Mouse (Mus musculus) heart, postnatal 0 days (tissue): ENCODE results near the gene Lpin3. TPM values are rescaled to one million over a fixed set of nuclear protein-coding genes. Genes with fewer than 3 reads are reported as not detected.

Source experiments
- ATAC-seq: fragments of 200-750 bp; cut with Nextera tagmentation; 2 replicates; pipeline ENCODE4 v1.8.0; 2017; ENCODE audit warnings: low read depth, moderate number of reproducible peaks, moderate library complexity; ENCODE audit not compliant: insufficient read depth
- DNase-seq: peaks from one replicate; pipeline ENCODE4 v3.0.0-alpha.2; 2016; ENCODE audit warnings: low spot score
- H3K27ac ChIP-seq: fragments of 300-500 bp; sonication (generic); 2 replicates; pipeline ENCODE4 v1.5.1; 2014; ENCODE audit warnings: low read depth, mild to moderate bottlenecking
- H3K27me3 ChIP-seq: fragments of 300-500 bp; sonication (generic); 2 replicates; pipeline ENCODE4 v1.6.1; 2014; ENCODE audit warnings: low read length, mixed read lengths; ENCODE audit not compliant: control insufficient read depth, insufficient read depth
- H3K36me3 ChIP-seq: fragments of 300-500 bp; sonication (generic); replicated peaks from 2 replicates; pipeline ENCODE4 v1.6.1; 2014; ENCODE audit warnings: low read length, mixed read lengths; ENCODE audit not compliant: control insufficient read depth, insufficient read depth
- H3K4me1 ChIP-seq: fragments of 300-500 bp; sonication (generic); 2 replicates; pipeline ENCODE4 v1.6.1; 2014; ENCODE audit warnings: antibody characterized with exemption; ENCODE audit not compliant: control insufficient read depth, insufficient read depth
- H3K4me2 ChIP-seq: fragments of 300-500 bp; sonication (generic); 2 replicates; pipeline ENCODE4 v1.6.1; 2014; ENCODE audit warnings: low read depth, mild to moderate bottlenecking, low read length, moderate library complexity
- H3K4me3 ChIP-seq: fragments of 300-500 bp; sonication (generic); 2 replicates; pipeline ENCODE4 v1.5.1; 2014; ENCODE audit warnings: low read depth, low read length
- H3K9ac ChIP-seq: fragments of 300-500 bp; sonication (generic); replicated peaks from 2 replicates; pipeline ENCODE4 v1.6.1; 2014; ENCODE audit warnings: low read depth, low read length, mixed read lengths
- H3K9me3 ChIP-seq: fragments of 300-500 bp; sonication (generic); replicated peaks from 2 replicates; pipeline ENCODE4 v1.6.1; 2016; ENCODE audit warnings: low read length; ENCODE audit not compliant: control insufficient read depth
- CTCF ChIP-seq: IDR thresholded peaks from 2 replicates; pipeline ENCODE4 v1.5.1; 2016; ENCODE audit warnings: antibody characterized with exemption, control low read depth, low read depth
- EP300 ChIP-seq: IDR thresholded peaks from 2 replicates; pipeline ENCODE4 v1.6.1; 2016; ENCODE audit warnings: antibody characterized with exemption, low read depth
- WGBS: fragments of 180-500 bp; shearing (Covaris S2); extraction: QIAGEN DNeasy Blood & Tissue Kit; methylation state at CpG from one replicate; pipeline ENCODE4 v1.1.7; 2014; 5-methylcytosine and 5-hydroxymethylcytosine counted together
- polyA plus RNA-seq: library from polyadenylated mRNA; unstranded; fragments of >200 nt; fragmentation: Nextera tagmentation; extraction: Ambion mirVana; gene quantifications from 2 replicates; pipeline ENCODE4 v1.2.1, GENCODE M21; 2015
- total RNA-seq: library from RNA; depleted of rRNA; stranded (reverse); fragments of >200 nt; gene quantifications from 2 replicates; pipeline ENCODE4 v1.2.3, GENCODE M21; 2014; ENCODE audit warnings: low replicate concordance; rRNA removed

Gene Lpin3
- total and polyA plus RNA-seq, 2 experiments from 2014 or later, result 1.5 to 5.1 TPM

DNA sequence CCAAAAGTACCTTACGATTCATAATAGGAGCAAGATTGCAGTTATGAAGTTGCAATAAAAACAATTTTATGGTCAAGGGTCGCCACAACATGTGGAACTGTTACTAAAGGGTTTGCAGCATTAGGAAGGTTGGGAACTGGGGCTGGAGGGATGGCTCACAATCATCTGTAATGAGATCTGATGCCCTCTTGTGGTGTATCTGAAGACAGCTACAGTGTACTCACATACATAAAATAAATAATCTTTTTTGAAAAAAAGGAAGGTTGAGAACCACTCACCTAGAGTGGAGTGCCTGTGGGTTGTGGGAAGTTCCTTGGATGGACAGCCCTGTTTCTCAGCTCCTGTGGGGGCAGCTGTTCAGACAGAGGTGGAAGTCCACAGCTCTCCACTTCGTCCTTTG lies 62.0 kb downstream of the Lpin3 start:
- TF ChIP-seq EP300 (no peak), CTCF (peak; percentile 46)
- 81% methylated on average over 3 of the region's 3 CpGs for WGBS
- Histone ChIP-seq H3K4me3 (no peak overlapping the region), H3K9me3 (no peaks in the 10 kb centered on the region), H3K4me2 (no peak overlapping the region), H3K27me3 (no peaks in the 10 kb centered on the region), H3K4me1 (peaks cover 3% of the 10 kb centered on the region; the same call in 1 of the 2 replicates), H3K36me3 (peaks cover 17% of the 10 kb centered on the region), H3K27ac (no peak overlapping the region), H3K9ac (no peak overlapping the region)
- DNase-seq (no peak), ATAC-seq (no peak)

DNA sequence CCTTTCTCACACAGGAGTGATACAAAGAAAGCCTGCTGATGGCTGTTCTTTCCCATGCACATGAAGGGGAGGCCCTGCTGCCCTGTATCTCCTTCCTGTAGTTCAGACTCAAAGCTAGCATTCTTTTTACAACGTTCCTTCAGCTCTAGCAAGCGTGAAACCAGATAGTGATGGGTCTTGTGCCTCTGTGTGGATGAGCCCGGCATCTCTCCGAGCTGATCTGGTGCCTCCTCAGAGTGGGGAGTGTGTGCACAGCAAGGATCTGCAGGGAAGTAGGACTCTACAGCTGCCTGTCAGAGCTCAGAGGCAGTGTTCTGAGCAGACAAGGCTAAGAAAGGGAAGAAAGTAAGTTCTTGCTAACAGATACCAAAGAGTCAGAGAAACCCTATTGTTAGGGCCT lies 71.1 kb downstream of the Lpin3 start:
- Histone ChIP-seq H3K27me3 (no peaks in the 10 kb centered on the region), H3K9me3 (no peaks in the 10 kb centered on the region), H3K4me2 (no peak overlapping the region), H3K36me3 (peaks cover 89% of the 10 kb centered on the region), H3K4me1 (peaks cover 22% of the 10 kb centered on the region), H3K4me3 (no peak overlapping the region), H3K9ac (no peak overlapping the region), H3K27ac (no peak overlapping the region)
- no peak for DNase-seq
- WGBS, result 62% methylated on average over 4 of the region's 4 CpGs
- ATAC-seq, result no peak
- TF ChIP-seq EP300 (no peak), CTCF (no peak)

DNA sequence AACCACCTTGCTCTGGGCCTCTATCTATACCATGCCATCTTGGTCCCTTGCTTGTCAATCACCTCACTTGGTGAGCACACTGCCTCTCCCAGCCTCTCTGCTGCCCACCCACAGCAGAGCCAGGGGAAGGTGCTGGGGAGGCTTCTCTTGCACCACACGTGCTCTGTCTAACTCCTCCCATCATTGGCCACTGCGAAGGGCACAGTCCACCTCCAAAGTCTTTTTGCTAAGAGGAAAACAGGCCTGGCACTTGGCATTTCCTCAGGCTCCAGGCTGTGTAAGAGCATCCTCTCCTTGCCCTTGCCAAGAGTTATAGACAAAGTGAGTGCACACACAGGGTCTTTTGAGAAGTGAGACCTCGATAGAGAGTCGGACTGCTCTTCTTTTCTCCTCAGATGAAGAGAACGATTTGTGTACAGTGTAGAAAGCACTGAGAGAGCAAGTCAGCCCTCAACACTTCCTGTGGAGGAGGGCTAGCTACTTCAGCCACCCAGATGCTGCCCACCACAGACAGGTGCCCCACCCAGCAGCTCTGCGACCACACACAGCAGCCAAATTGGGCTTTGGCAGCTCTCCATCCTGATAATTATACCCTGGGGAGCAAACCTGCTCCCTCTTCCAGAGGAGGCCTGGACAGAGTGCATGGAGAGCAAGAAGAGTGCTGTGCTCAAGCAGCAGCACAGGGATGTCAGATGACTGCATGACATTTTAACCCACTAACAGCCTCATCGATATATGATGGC lies 72.8 kb downstream of the Lpin3 start:
- Histone ChIP-seq H3K27ac (0 out of 2 replicates have a peak overlapping the region, but pooled peaks have one; percentile 23), H3K4me1 (peaks cover 22% of the 10 kb centered on the region), H3K9me3 (no peaks in the 10 kb centered on the region), H3K4me2 (no peak overlapping the region), H3K4me3 (no peak overlapping the region), H3K36me3 (peaks cover 83% of the 10 kb centered on the region), H3K9ac (no peak overlapping the region), H3K27me3 (no peaks in the 10 kb centered on the region)
- TF ChIP-seq CTCF, result no peak
- TF ChIP-seq EP300, result no peak
- ATAC-seq, result 0 out of 2 replicates have a peak, but pooled peaks have one; percentile 27
- 48% methylated on average over 7 of the region's 7 CpGs for WGBS
- DNase-seq, result no peak

DNA sequence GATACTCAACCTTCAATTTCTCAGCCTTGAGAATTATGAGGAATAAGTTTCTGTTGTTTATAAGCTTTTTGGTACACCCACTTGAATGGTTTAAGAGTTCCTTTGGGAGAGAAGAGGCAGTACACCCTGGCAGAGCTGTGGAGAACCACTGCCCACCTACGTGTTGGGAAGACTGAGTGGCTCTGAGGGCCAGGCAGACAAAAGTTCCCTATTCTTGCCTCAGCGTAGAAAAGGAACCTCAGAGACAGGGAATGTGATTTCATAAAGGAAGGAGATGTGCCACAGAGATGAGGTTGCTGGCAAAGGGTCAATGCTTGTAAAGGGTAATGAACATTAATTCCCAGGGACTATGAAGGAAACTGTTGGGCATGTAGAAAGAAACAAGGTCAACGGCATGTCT lies 74.1 kb downstream of the Lpin3 start:
- TF ChIP-seq CTCF (no peak), EP300 (no peak)
- Histone ChIP-seq H3K9ac (no peak overlapping the region), H3K4me3 (no peak overlapping the region), H3K36me3 (peaks cover 80% of the 10 kb centered on the region), H3K27ac (no peak overlapping the region), H3K9me3 (no peaks in the 10 kb centered on the region), H3K27me3 (no peaks in the 10 kb centered on the region), H3K4me2 (no peak overlapping the region), H3K4me1 (peaks cover 22% of the 10 kb centered on the region)
- no peak for DNase-seq
- no peak for ATAC-seq
- WGBS, result 84% methylated on average over 3 of the region's 3 CpGs

DNA sequence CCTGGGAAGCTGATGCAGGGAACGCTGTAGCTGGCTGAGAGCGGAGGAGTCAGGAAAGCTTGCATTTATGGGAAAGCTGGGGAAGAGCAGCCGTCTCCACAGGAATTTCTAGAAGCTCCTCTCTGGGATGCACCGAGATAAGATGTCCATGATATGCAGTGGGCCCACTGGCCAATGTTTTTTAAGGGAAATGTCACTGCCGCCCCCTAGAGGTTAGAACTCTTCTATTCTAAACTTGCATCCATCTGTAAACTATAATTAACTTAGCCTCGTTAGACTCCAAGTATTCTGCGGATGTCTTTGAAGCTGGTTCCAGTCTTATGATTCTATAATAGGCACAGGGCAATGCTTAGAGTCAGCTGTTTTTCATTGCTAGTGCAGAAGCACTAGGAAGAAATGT lies 74.9 kb downstream of the Lpin3 start:
- no peak overlapping the region for H3K4me3 ChIP-seq
- TF ChIP-seq CTCF (peak; percentile 39), EP300 (no peak)
- WGBS, result 50% methylated on average over 7 of the region's 7 CpGs
- H3K4me2 ChIP-seq, result no peak overlapping the region
- H3K27me3 ChIP-seq, result no peaks in the 10 kb centered on the region
- H3K9ac ChIP-seq, result no peak overlapping the region
- peak; percentile 62 for DNase-seq
- H3K4me1 ChIP-seq, result peaks cover 22% of the 10 kb centered on the region
- ATAC-seq, result peak; percentile 49
- no peaks in the 10 kb centered on the region for H3K9me3 ChIP-seq
- peaks cover 80% of the 10 kb centered on the region for H3K36me3 ChIP-seq
- H3K27ac ChIP-seq, result peak overlapping the region; percentile 69

Other genes starting within 250 kb of the Lpin3 start
- gene Top1, start 234.8 kb upstream of the Lpin3 start, total RNA-seq, result 14.8 and 23.5 TPM in 2 replicates
- 30.7 and 33.2 TPM in 2 replicates for gene Top1, start 234.8 kb upstream of the Lpin3 start, polyA plus RNA-seq
- 43.9 and 53.4 TPM in 2 replicates for gene Plcg1, start 149.4 kb upstream of the Lpin3 start, total RNA-seq
- gene Plcg1, start 149.4 kb upstream of the Lpin3 start, polyA plus RNA-seq, result 18.3 and 21.6 TPM in 2 replicates
- gene Zhx3, start 7.7 kb upstream of the Lpin3 start, total RNA-seq, result 14.2 and 18.3 TPM in 2 replicates
- gene Zhx3, start 7.7 kb upstream of the Lpin3 start, polyA plus RNA-seq, result 4.7 and 5.1 TPM in 2 replicates
- 0.15 and 0.84 TPM in 2 replicates for gene Emilin3, start 31.7 kb downstream of the Lpin3 start, total RNA-seq
- gene Emilin3, start 31.7 kb downstream of the Lpin3 start, polyA plus RNA-seq, result 0.10 and 0.23 TPM in 2 replicates
- gene Chd6, start 228.4 kb downstream of the Lpin3 start, total RNA-seq, result 37.7 and 68.9 TPM in 2 replicates
- gene Chd6, start 228.4 kb downstream of the Lpin3 start, polyA plus RNA-seq, result 13.8 and 14.5 TPM in 2 replicates